Mouse (Mus musculus) lung, embryonic 14.5 days (tissue): ENCODE measurements around the gene Nostrin. TPM values are rescaled to one million over a fixed set of nuclear protein-coding genes. Genes with fewer than 3 reads are reported as not detected.

Experiments
- ATAC-seq: fragments of 200-750 bp; cut with Nextera tagmentation; 2 replicates; pipeline ENCODE4 v1.8.0; 2017; ENCODE audit warnings: mild to moderate bottlenecking, moderate TSS enrichment, moderate library complexity; ENCODE audit not compliant: insufficient read depth
- DNase-seq: peaks from one replicate; pipeline ENCODE4 v3.0.0-alpha.2; 2015
- H3K27ac ChIP-seq: fragments of 300-500 bp; sonication (generic); 2 replicates; pipeline ENCODE4 v1.5.1; 2014; ENCODE audit warnings: low read depth, mild to moderate bottlenecking, moderate library complexity
- H3K27me3 ChIP-seq: fragments of 300-500 bp; sonication (generic); 2 replicates; pipeline ENCODE4 v1.6.1; 2014; ENCODE audit warnings: low read length, control low read depth; ENCODE audit not compliant: insufficient read depth
- H3K36me3 ChIP-seq: fragments of 300-500 bp; sonication (generic); 2 replicates; pipeline ENCODE4 v1.6.1; 2014; ENCODE audit warnings: control low read depth; ENCODE audit not compliant: insufficient read depth
- H3K4me1 ChIP-seq: fragments of 300-500 bp; sonication (generic); 2 replicates; pipeline ENCODE4 v1.6.1; 2014; ENCODE audit warnings: antibody characterized with exemption, control low read depth; ENCODE audit not compliant: insufficient read depth
- H3K4me2 ChIP-seq: fragments of 300-500 bp; sonication (generic); 2 replicates; pipeline ENCODE4 v1.6.1; 2014; ENCODE audit warnings: mild to moderate bottlenecking
- H3K4me3 ChIP-seq: fragments of 300-500 bp; sonication (generic); 2 replicates; pipeline ENCODE4 v1.5.1; 2014; ENCODE audit warnings: low read depth, low read length
- H3K9ac ChIP-seq: fragments of 300-500 bp; sonication (generic); 2 replicates; pipeline ENCODE4 v1.6.1; 2014
- H3K9me3 ChIP-seq: fragments of 300-500 bp; sonication (generic); 2 replicates; pipeline ENCODE4 v1.6.1; 2016; ENCODE audit warnings: low read depth, low read length, control low read depth
- CTCF ChIP-seq: IDR thresholded peaks from 2 replicates; pipeline ENCODE4 v1.5.1; 2016; ENCODE audit warnings: antibody characterized with exemption, low read depth
- WGBS: fragments of 180-500 bp; shearing (Covaris S2); extraction: QIAGEN DNeasy Blood & Tissue Kit; methylation state at CpG from one replicate; pipeline ENCODE4 v1.1.7; 2014; 5-methylcytosine and 5-hydroxymethylcytosine counted together
- polyA plus RNA-seq: library from polyadenylated mRNA; unstranded; fragments of >200 nt; fragmentation: Nextera tagmentation; extraction: Ambion mirVana; gene quantifications from 2 replicates; pipeline ENCODE4 v1.2.1, GENCODE M21; 2014

Nostrin gene
- polyA plus RNA-seq, 1 experiment from 2014 or later, result 11.6 TPM

DNA sequence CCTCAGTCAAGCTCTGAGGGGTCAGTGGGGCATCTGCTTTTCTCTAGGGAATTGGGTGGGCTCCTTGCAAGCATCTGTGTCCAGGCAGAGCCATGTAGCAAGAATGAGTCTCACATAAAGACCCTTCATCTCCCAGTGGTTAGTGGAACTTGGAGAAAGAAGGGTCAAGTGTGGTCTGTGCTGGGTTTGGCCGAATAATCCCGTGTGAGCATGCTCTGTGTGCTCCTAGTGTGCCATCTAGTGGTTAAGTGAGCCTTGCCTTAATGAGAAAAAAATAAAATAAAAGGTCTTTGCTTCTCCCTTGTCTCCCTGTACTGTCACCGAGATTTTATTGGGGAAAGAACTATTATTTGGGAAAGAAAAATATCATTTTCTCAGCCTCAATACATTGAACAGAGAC lies 34.9 kb upstream of the Nostrin start:
- DNase-seq (peak; percentile 83), ATAC-seq (0 out of 2 replicates have a peak, but pooled peaks have one; percentile 21)
- H3K27ac ChIP-seq, result no peak overlapping the region
- H3K4me2 ChIP-seq, result no peak overlapping the region
- no peaks in the 10 kb centered on the region for H3K9me3 ChIP-seq
- H3K27me3 ChIP-seq, result no peaks in the 10 kb centered on the region
- H3K36me3 ChIP-seq, result no peaks in the 10 kb centered on the region
- no peak overlapping the region for H3K9ac ChIP-seq
- no peaks in the 10 kb centered on the region for H3K4me1 ChIP-seq
- H3K4me3 ChIP-seq, result no peak overlapping the region
- 23% methylated on average over 3 of the region's 3 CpGs for WGBS
- TF ChIP-seq CTCF, result peak; percentile 81

DNA sequence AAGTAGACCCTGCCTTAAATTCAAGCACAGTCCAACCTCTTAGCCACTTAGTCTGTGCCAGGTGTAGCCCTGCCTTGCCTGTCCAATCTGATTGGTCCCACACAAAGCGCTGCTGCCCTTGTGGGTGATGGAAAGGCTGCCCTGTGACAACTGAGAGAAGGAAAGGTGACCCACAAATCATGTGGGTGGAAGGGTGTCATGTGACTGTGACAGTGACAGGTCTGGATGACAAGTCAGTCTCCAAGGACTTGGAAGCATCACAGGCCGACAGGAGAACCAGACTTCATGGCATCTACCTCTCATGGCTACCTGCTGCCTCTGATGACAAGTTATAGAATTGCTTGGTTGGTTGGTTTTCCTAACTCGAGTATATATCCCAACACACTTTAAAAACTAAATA lies 32.1 kb upstream of the Nostrin start:
- no peak for TF ChIP-seq CTCF
- H3K9me3 ChIP-seq, result no peaks in the 10 kb centered on the region
- no peak overlapping the region for H3K4me3 ChIP-seq
- no peaks in the 10 kb centered on the region for H3K4me1 ChIP-seq
- H3K27ac ChIP-seq, result no peak overlapping the region
- no peaks in the 10 kb centered on the region for H3K27me3 ChIP-seq
- 74% methylated on average over 3 of the region's 3 CpGs for WGBS
- ATAC-seq (no peak), DNase-seq (no peak)
- no peaks in the 10 kb centered on the region for H3K36me3 ChIP-seq
- no peak overlapping the region for H3K4me2 ChIP-seq
- no peak overlapping the region for H3K9ac ChIP-seq

DNA sequence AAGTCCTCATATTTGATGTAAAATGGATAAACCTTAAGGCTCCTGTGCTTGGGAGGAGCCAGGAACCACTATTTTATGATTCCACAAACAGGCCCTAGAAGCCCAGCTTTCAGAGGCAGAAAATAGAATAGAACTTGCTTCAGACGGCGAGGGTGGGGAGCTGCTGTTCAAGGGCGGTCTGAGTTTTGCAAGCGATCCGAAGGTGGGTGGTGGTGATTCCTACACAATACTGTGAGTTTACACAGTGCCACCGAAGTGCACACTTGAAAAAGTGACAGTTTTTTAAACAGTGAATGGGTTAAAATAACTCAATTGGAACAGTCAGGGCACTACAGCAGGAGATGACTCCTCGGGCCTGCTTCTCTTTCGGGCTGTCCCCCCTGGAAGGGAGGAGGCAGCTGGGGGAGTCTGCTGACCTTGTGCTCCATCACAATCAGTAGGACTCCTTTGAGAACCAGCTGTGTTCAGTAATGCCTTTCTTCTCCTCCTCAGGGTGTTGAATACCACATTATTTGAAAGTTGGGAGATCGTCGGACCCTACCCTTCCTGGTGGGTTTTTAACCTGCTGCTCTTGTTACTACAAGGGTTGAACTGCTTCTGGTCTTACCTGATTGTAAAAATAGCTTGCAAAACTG lies 31.0 kb upstream of the Nostrin start:
- Histone ChIP-seq H3K9ac (no peak overlapping the region), H3K4me1 (no peaks in the 10 kb centered on the region), H3K36me3 (no peaks in the 10 kb centered on the region), H3K4me2 (no peak overlapping the region), H3K27me3 (no peaks in the 10 kb centered on the region), H3K27ac (no peak overlapping the region), H3K9me3 (no peaks in the 10 kb centered on the region), H3K4me3 (no peak overlapping the region)
- TF ChIP-seq CTCF, result no peak
- 38% methylated on average over 10 of the region's 10 CpGs for WGBS
- DNase-seq (no peak), ATAC-seq (no peak)

DNA sequence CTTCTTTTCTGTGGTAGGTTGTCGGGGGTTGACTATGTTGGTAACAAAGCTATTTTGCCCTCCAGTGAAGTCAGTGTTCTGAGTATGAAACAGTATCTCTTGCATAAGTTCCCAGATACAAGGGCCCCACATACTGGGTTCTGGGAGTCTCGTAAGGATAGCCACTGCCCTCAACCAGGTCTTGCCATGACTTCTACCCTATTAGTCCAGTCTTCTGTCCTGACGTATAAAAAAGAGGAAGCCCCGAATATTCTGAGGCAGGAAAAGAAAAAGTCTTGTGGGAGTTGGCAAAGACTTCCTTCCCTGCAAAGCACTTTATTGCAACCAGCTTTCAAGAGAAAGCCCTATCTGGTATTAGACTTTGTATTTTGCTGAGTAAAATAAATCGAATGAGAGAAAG lies 26.4 kb upstream of the Nostrin start:
- TF ChIP-seq CTCF, result no peak
- 61% methylated on average over 5 of the region's 5 CpGs for WGBS
- no peak for DNase-seq

GRCm38 (mm10) chr2:69109710-69110109 lies 25.9 kb upstream of the Nostrin start:
- ATAC-seq (no peak), DNase-seq (peak; percentile 77)
- Histone ChIP-seq H3K27me3 (no peaks in the 10 kb centered on the region), H3K9me3 (no peaks in the 10 kb centered on the region), H3K9ac (no peak overlapping the region), H3K4me1 (no peaks in the 10 kb centered on the region), H3K4me2 (no peak overlapping the region), H3K4me3 (no peak overlapping the region), H3K36me3 (no peaks in the 10 kb centered on the region; the same call in 1 of the 2 replicates), H3K27ac (no peak overlapping the region)
- WGBS, result 47% methylated on average over 7 of the region's 7 CpGs
- TF ChIP-seq CTCF, result no peak

More for the DNA sequence above, 26.4 kb upstream of the Nostrin start:
- Histone ChIP-seq H3K4me2 (no peak overlapping the region), H3K36me3 (no peaks in the 10 kb centered on the region; the same call in 1 of the 2 replicates), H3K4me3 (no peak overlapping the region), H3K27ac (no peak overlapping the region), H3K9me3 (no peaks in the 10 kb centered on the region), H3K9ac (no peak overlapping the region), H3K27me3 (no peaks in the 10 kb centered on the region), H3K4me1 (no peaks in the 10 kb centered on the region)
- no peak for ATAC-seq

DNA sequence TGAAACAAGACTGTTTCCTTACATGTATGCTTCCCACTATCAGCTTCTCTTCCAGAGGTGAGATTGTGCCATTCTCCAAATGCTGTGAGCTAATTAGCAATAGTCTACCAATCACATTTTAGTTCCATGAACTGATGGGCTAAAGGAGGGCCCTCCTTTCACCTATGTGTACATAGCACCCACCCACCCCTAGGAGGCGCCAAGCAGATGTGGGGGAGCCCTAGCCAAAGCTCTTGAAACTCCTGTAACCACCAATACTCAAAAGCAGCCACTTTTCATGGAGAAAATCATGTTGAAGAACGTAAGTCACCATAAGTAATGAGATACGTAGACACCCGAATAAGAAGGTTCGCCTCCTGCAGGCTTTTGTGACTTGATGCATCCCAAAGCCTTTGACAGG lies 23.0 kb upstream of the Nostrin start:
- ATAC-seq, result no peak
- no peak for DNase-seq

DNA sequence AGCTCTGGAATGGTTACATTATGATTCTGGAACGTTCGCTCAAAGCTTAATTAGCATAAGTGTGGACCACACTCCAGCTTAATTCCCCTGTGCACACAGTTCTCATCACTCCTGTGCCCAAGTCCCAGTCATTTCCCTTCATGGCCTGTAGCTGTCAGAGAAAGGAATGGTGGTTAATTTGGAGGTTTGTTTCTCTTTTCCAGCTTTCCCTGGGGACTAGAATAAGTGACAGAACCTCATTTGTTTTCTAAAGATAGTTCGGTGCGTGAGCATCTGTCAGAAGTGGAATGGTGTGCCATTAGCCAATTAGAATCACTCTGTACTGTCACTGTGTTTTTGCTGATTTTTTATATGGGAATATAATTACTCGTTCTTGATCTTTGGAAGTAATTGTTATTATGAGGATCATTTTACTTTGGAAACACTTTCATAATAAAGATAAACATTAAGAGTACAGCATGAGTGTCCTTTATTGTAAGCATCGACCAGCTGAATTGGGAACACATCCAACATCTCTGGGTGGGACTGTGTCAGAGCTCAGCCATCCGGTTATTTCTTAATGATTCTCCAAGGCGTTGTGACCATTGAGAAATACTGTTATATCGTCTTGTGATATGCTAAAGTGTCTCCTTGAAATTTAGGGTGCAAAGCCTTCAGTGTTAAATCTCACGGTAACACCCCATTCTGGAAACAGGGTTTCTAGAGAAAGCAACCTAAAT lies 21.6 kb upstream of the Nostrin start:
- DNase-seq, result peak; percentile 81
- WGBS, result 35% methylated on average over 10 of the region's 10 CpGs

More for the DNA sequence above, 23.0 kb upstream of the Nostrin start:
- Histone ChIP-seq H3K27me3 (no peaks in the 10 kb centered on the region), H3K9ac (no peak overlapping the region), H3K4me2 (no peak overlapping the region), H3K4me3 (no peak overlapping the region), H3K36me3 (no peaks in the 10 kb centered on the region; the same call in 1 of the 2 replicates), H3K27ac (no peak overlapping the region), H3K9me3 (peaks cover 4% of the 10 kb centered on the region; the same call in 1 of the 2 replicates), H3K4me1 (no peaks in the 10 kb centered on the region)
- TF ChIP-seq CTCF, result peak; percentile 29; the same call in 1 of the 2 replicates
- 86% methylated on average over 5 of the region's 5 CpGs for WGBS

More for the DNA sequence above, 21.6 kb upstream of the Nostrin start:
- no peak for TF ChIP-seq CTCF
- no peaks in the 10 kb centered on the region; the same call in 1 of the 2 replicates for H3K36me3 ChIP-seq
- no peak overlapping the region for H3K4me2 ChIP-seq
- no peak overlapping the region for H3K27ac ChIP-seq
- H3K4me1 ChIP-seq, result no peaks in the 10 kb centered on the region
- peak; percentile 86 for ATAC-seq
- no peak overlapping the region for H3K9ac ChIP-seq
- H3K4me3 ChIP-seq, result no peak overlapping the region
- H3K27me3 ChIP-seq, result no peaks in the 10 kb centered on the region
- H3K9me3 ChIP-seq, result peaks cover 4% of the 10 kb centered on the region; the same call in 1 of the 2 replicates
